Mouse (Mus musculus) granulocyte monocyte progenitor cell, adult 5-6 weeks (primary cell): Measurements from ENCODE around the gene Ikbke. TPM values are rescaled to one million over a fixed set of nuclear protein-coding genes. Genes with fewer than 3 reads are reported as not detected.

Experiments used
- ATAC-seq: replicated peaks from 2 replicates; pipeline ENCODE4 v1.8.0; 2016; ENCODE audit warnings: mild to moderate bottlenecking, moderate TSS enrichment, inconsistent platforms; ENCODE audit not compliant: poor library complexity, severe bottlenecking
- total RNA-seq, 2 experiments: library from RNA; stranded (forward) in 1 of 2; stranded (reverse) in 1 of 2; fragments of 200-712, 200-1000 nt in 1 of 2; fragments of >200 nt in 1 of 2; fragmentation: Nextera tagmentation in 1 of 2; gene quantifications; 2 replicates each; pipeline ENCODE4 v1.2.3; 2014 to 2017

The Ikbke gene
- total RNA-seq, 2 experiments from 2014 or later: 31.7 to 57.9 TPM

DNA sequence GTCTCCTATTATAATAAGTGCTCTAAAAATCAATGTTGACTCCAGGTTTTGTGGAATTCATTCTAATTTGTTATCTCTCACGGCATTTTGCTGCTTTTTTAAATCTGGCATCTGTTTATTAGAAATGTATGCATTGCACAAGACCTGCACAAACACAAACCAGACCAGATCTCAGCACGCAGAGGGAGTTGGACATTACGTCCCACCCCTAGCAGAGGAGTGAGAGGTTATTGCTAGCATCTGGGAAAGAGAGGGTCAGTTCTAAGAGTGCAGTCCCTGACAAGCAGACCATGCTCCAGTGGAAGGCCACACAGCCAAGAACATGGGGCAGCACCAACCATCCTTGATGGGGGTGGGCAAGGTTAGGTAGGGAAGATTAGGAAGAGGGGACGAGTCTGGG lies 5.2 kb upstream of the Ikbke start:
- ATAC-seq: no peak

GRCm38 (mm10) chr1:131284167-131284566 lies 4.8 kb upstream of the Ikbke start:
- ATAC-seq: no peak

DNA sequence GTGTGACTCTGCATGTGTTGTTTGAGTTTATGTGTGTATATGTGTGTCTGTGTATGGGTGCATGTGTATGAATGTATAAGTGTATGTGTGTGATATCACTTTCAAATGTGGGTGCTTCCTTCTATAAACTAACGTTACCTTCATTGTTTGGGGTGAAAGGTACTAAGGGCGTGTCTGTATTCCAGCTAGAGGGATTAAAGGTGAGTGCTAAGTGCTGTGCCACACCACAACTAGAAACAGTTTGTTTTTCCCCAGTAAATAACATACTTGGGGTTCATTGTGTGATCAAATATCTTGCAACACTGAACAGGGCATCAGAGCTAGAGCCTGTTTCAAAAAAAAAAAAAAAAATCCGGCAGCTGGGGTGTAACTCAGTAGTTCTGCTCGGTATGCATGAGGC lies 2.3 kb upstream of the Ikbke start:
- no peak for ATAC-seq

DNA sequence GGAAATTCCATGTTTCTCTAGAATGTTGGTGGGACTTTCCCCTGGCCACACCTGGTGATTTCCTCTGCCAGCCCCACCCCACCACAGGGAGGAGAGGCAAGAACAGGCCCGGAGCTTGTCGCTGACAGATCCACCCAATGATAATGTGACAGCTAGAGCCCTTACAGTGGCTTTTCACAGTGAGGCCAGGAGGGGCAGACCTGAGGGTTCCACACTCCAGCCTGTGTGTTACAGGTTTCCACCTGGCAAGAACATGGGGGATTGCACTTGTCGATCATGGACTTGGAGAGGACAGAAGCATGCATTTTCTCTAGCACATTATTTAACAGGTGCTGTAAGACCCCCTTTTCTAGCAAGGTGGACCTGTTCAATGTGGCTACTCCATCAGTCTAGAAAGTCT lies 874 bp upstream of the Ikbke start:
- no peak for ATAC-seq

DNA sequence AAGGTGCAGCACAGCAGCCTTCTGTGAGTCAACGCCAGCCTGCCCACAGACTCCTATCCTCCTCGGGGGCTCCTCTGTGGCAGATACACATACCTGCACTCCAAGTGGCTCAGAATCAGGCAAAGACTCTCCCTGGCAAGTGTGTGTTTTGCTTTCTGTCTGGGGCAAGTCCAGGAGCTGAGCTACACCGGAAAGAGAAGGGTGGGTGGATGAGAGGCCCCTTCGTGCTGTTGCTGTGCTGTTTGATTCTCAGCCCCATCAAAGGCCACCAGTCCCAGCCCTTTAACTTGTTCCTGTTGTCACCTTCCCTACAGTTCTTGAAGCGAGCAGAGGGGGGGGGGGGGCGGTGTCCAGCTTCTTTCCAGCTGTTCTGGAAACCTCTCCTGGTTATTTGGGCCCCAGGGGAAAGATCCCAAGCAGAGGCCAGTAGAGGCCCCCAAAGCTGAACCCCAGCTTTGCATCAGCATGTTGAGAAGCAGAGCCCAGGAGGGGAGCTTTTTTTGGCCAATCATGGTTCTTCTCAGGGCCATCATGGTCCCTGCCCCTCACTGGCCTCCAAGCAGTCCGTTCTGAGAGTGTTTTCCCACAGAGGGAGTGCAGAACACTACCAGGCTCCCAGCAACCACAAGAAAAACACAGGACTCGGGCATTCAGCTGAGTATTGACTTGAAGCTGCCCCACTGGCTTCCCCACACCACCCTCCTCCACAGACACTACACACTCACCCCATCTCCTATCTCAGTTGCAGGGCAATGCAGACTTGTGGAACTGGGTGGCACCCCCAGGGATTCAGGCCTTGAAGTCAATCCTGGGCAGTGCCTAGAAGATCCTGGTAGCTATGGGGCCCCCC lies 575 bp downstream of the Ikbke start:
- no peak for ATAC-seq

DNA sequence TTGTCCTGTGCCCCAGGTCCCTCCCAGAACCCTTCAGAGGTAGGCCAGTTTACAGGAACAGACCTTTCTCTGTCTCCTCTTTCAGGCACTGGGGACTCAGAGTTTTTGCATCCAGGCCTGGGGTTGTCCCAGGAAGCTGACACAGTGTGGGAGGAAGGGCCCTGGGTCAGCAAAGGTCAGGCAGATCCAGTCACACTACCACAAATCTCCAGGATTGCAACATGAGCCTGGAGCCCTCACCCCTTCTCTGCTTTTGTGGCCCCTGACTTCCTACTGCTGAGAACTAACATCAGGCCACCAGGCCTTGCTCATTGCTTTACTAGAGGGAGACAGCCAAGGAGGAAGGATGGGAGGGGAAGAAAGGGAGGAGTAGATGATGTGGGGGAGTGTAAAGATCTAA lies 2.6 kb downstream of the Ikbke start:
- peak; percentile 80 for ATAC-seq

DNA sequence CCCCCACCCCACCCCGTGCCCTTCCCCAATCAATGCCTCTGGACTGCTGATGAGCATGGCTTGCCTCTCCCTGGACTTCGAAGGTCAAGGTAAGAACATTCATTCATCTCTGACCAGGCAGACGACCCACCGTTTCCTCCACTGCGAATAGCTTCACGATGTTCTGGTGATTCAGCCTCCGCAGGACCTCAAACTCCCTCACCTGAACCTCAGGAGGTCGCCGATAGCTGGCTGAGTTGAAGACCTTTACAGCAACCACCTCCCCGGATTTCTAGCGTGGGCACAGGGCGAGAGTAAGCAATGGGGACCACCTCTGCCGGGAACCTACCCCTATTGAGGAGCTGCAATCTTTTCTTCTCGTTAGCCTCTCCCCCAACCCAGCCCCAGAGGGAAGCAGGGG lies 3.8 kb downstream of the Ikbke start:
- ATAC-seq: no peak

DNA sequence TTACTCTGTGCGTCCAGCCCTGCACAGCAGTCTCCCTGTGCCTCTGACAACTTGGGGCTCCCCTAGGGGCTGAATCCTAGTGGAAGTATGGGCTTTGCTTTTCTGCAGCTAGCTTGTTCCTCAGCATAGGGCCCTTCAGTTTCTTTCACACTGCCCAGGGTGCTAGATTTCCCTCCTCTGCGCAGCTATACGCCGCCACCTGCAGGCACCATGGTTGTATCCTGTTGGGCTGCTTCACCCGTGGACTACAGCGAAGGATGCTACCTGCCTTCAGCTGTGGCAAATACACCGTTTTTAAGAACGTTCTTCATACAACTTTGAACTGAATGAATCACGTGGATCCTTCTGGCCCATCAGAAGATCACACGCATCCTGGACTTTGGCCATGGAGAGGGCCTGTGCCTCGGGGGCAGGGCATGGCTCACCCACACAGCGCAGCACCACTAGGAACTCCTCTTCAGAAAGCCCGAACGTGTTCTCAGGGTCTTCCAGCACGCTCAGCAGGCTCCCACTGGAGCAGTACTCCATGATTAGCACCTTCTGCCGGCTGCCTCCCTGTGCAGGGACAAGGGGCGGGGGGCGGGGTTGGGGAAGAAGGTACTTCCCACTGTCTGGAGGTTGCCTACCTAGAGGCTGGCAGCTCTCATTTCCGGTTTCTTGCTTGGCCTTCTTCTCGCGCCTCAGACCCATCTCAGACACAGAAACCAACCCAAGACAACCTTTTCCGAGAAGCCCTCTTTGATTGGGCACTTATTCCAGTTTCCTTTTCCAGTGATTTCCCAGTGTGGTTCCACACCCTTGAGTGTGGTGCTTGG lies 4.5 kb downstream of the Ikbke start:
- no peak for ATAC-seq

GRCm38 (mm10) chr1:131269797-131270578 lies 9.4 kb downstream of the Ikbke start:
- ATAC-seq: peak; percentile 74

GRCm38 (mm10) chr1:131268776-131269175 lies 10.6 kb downstream of the Ikbke start:
- no peak for ATAC-seq

- no peak for ATAC-seq
Measured at GRCm38 (mm10) chr1:131263905-131264304, 15.5 kb downstream of the Ikbke start.

DNA sequence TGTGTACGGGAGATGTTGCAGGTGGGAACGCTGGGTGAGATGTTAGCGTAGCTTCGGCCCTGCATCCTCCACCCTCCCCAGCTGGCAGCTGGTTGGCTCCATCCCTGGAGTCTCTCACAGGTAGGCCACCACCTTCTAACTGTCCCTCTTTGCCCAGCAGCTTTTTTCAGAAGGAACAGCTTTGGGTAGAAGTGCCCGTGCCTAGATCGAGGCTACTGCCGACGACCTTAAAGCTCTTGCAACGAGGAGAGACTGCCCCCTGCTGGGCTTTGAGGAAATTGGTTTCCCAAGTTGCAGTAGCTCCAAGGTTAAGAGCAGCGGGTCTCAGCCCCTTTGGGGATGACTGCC lies 19.1 kb downstream of the Ikbke start:
- peak; percentile 72 for ATAC-seq

GRCm38 (mm10) chr1:131259632-131260308 lies 19.6 kb downstream of the Ikbke start:
- ATAC-seq: no peak

- no peak for ATAC-seq
Measured at GRCm38 (mm10) chr1:131257288-131257687, 22.1 kb downstream of the Ikbke start.

- ATAC-seq: peak; percentile 71
Measured at GRCm38 (mm10) chr1:131252516-131253250, 26.7 kb downstream of the Ikbke start.

GRCm38 (mm10) chr1:131246433-131247395 lies 32.7 kb downstream of the Ikbke start:
- peak; percentile 26; the same call in 1 of the 2 replicates for ATAC-seq

DNA sequence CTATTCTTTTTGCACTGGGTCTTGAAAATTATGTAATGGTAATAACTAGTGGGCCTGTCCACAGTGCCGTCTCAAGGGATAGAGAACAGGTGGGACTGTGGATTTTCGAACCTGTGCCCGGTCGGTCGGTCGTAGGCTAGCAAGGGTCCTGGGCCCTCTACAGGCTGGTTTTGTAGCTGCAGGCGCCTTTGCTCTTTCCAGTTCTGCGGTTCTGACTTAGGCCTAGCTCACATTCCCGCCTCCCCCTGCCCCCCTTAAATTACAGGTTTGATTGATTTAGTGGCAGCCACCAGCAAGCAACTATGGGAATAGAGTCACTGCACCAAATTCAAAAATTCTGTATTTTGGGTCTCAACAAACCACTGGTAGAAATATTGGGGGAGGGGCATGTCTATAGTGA lies 33.5 kb downstream of the Ikbke start:
- peak; percentile 33; the same call in 1 of the 2 replicates for ATAC-seq

- peak; percentile 44 for ATAC-seq
Measured at GRCm38 (mm10) chr1:131245089-131245856, 34.1 kb downstream of the Ikbke start, which contains the start of gene Rassf5. Rassf5 (minus strand) TSS chr1:131245258.
